Mouse (Mus musculus) heart, embryonic 12.5 days (tissue): ENCODE results near the gene Prr23a2. TPM values are rescaled to one million over a fixed set of nuclear protein-coding genes. Genes with fewer than 3 reads are reported as not detected.
A peak's percentile ranks its signal among the peaks of the same experiment; 100 is the strongest.

Source experiments
- ATAC-seq: fragments of 200-750 bp; cut with Nextera tagmentation; 2 replicates; pipeline ENCODE4 v1.8.0; 2017; ENCODE audit warnings: moderate TSS enrichment, moderate library complexity; ENCODE audit not compliant: insufficient number of reproducible peaks, low FRiP score
- H3K27ac ChIP-seq: fragments of 300-500 bp; sonication (generic); 2 replicates; pipeline ENCODE4 v1.5.1; 2016; ENCODE audit warnings: mild to moderate bottlenecking, moderate library complexity; ENCODE audit not compliant: poor library complexity, severe bottlenecking
- H3K27me3 ChIP-seq: fragments of 300-500 bp; sonication (generic); replicated peaks from 2 replicates; pipeline ENCODE4 v1.6.1; 2016; ENCODE audit warnings: mild to moderate bottlenecking, moderate library complexity
- H3K36me3 ChIP-seq: fragments of 300-500 bp; sonication (generic); 2 replicates; pipeline ENCODE4 v1.6.1; 2016; ENCODE audit warnings: mild to moderate bottlenecking, moderate library complexity
- H3K4me1 ChIP-seq: fragments of 300-500 bp; sonication (generic); replicated peaks from 2 replicates; pipeline ENCODE4 v1.6.1; 2016; ENCODE audit warnings: mild to moderate bottlenecking
- H3K4me2 ChIP-seq: fragments of 300-500 bp; sonication (generic); 2 replicates; pipeline ENCODE4 v1.6.1; 2016; ENCODE audit warnings: mild to moderate bottlenecking, moderate library complexity
- H3K4me3 ChIP-seq: fragments of 300-500 bp; sonication (generic); 2 replicates; pipeline ENCODE4 v1.5.1; 2016; ENCODE audit warnings: mild to moderate bottlenecking
- H3K9ac ChIP-seq: fragments of 300-500 bp; sonication (generic); 2 replicates; pipeline ENCODE4 v1.6.1; 2016; ENCODE audit warnings: mild to moderate bottlenecking, moderate library complexity
- H3K9me3 ChIP-seq: fragments of 300-500 bp; sonication (generic); replicated peaks from 2 replicates; pipeline ENCODE4 v1.6.1; 2016; ENCODE audit warnings: mild to moderate bottlenecking, moderate library complexity
- WGBS: fragments of 180-500 bp; shearing (Covaris S2); methylation state at CpG from one replicate; pipeline ENCODE4 v1.1.7; 2016; 5-methylcytosine and 5-hydroxymethylcytosine counted together
- polyA plus RNA-seq: library from polyadenylated mRNA; unstranded; fragments of >200 nt; fragmentation: Nextera tagmentation; extraction: Ambion mirVana; gene quantifications from 2 replicates; pipeline ENCODE4 v1.2.1, GENCODE M21; 2016

Gene Prr23a2
- polyA plus RNA-seq, 1 experiment from 2014 or later, result not detected

GRCm38 (mm10) chr9:98842117-98842516, 14.2 kb upstream of the Prr23a2 start, which contains the start of gene Prr23a1:
TSS of gene Prr23a1 (plus strand) at chr9:98842503.
- no peak for ATAC-seq
- Histone ChIP-seq H3K36me3 (no peaks in the 10 kb centered on the region), H3K4me2 (peak within 1 kb of the TSS; percentile 63), H3K9ac (no peak within 1 kb of the TSS), H3K4me3 (peak within 1 kb of the TSS; percentile 29), H3K9me3 (0 out of 2 replicates have a peak, but pooled peaks cover 4% of the 10 kb centered on the region), H3K27me3 (peaks cover 24% of the 10 kb centered on the region), H3K4me1 (no peaks in the 10 kb centered on the region), H3K27ac (no peak within 1 kb of the TSS)
- WGBS, result 44% methylated on average over 22 of the region's 22 CpGs

- H3K27ac ChIP-seq, result no peak overlapping the region
- H3K4me1 ChIP-seq, result no peaks in the 10 kb centered on the region
- no peak overlapping the region for H3K4me3 ChIP-seq
- no peaks in the 10 kb centered on the region for H3K36me3 ChIP-seq
- ATAC-seq, result no peak
- 67% methylated on average over 3 of the region's 3 CpGs for WGBS
- H3K4me2 ChIP-seq, result no peak overlapping the region
- H3K9ac ChIP-seq, result no peak overlapping the region
- H3K9me3 ChIP-seq, result peaks cover 3% of the 10 kb centered on the region; the same call in 1 of the 2 replicates
- peaks cover 29% of the 10 kb centered on the region for H3K27me3 ChIP-seq
Observed at GRCm38 (mm10) chr9:98863463-98863862, 7.2 kb downstream of the Prr23a2 start.

- no peaks in the 10 kb centered on the region for H3K4me1 ChIP-seq
- H3K4me2 ChIP-seq, result peak within 1 kb of the TSS; percentile 58
- H3K9ac ChIP-seq, result no peak within 1 kb of the TSS
- WGBS, result 37% methylated on average over 22 of the region's 22 CpGs
- H3K27ac ChIP-seq, result no peak within 1 kb of the TSS
- no peaks in the 10 kb centered on the region for H3K36me3 ChIP-seq
- ATAC-seq, result no peak
- peaks cover 3% of the 10 kb centered on the region; the same call in 1 of the 2 replicates for H3K9me3 ChIP-seq
- peaks cover 29% of the 10 kb centered on the region for H3K27me3 ChIP-seq
- peak within 1 kb of the TSS; percentile 24 for H3K4me3 ChIP-seq
Observed at GRCm38 (mm10) chr9:98864571-98864970, 8.3 kb downstream of the Prr23a2 start, which contains the start of gene Prr23a3. TSS of gene Prr23a3 (plus strand) at chr9:98864767.

- no peak for ATAC-seq
- H3K9ac ChIP-seq, result no peak overlapping the region
- 69% methylated on average over 1 of the region's 1 CpGs for WGBS
- H3K4me2 ChIP-seq, result no peak overlapping the region
- peaks cover 14% of the 10 kb centered on the region for H3K9me3 ChIP-seq
- H3K36me3 ChIP-seq, result no peaks in the 10 kb centered on the region
- no peak overlapping the region for H3K27ac ChIP-seq
- H3K4me3 ChIP-seq, result no peak overlapping the region
- H3K27me3 ChIP-seq, result no peaks in the 10 kb centered on the region
- H3K4me1 ChIP-seq, result no peaks in the 10 kb centered on the region
Observed at GRCm38 (mm10) chr9:98901486-98901885, 45.2 kb downstream of the Prr23a2 start.

GRCm38 (mm10) chr9:98902819-98903218, 46.5 kb downstream of the Prr23a2 start, which contains the start of gene 7420426K07Rik:
TSS of gene 7420426K07Rik (plus strand) at chr9:98903119.
- Histone ChIP-seq H3K9ac (no peak within 1 kb of the TSS), H3K27me3 (no peaks in the 10 kb centered on the region), H3K36me3 (no peaks in the 10 kb centered on the region), H3K4me3 (no peak within 1 kb of the TSS), H3K9me3 (peaks cover 1% of the 10 kb centered on the region; the same call in 1 of the 2 replicates), H3K27ac (no peak within 1 kb of the TSS), H3K4me1 (no peaks in the 10 kb centered on the region), H3K4me2 (no peak within 1 kb of the TSS)
- 78% methylated on average over 2 of the region's 2 CpGs for WGBS
- ATAC-seq, result no peak

Other genes starting within 250 kb of the Prr23a2 start
- not detected in 2 replicates for gene Prr23a1, start 14.0 kb upstream of the Prr23a2 start, polyA plus RNA-seq
- 0.15 TPM in 1 of 2 replicates, not detected in the other for gene Prr23a3, start 8.3 kb downstream of the Prr23a2 start, polyA plus RNA-seq
- gene 7420426K07Rik, start 46.6 kb downstream of the Prr23a2 start, polyA plus RNA-seq, result not detected in 2 replicates
- not detected in 2 replicates for gene Foxl2, start 98.8 kb downstream of the Prr23a2 start, polyA plus RNA-seq
- 34.6 and 35.7 TPM in 2 replicates for gene Faim, start 129.9 kb downstream of the Prr23a2 start, polyA plus RNA-seq
- 0.14 TPM in 1 of 2 replicates, not detected in the other for gene Gm1123, start 179.2 kb downstream of the Prr23a2 start, polyA plus RNA-seq